Mouse (Mus musculus) MEL (cell line): ENCODE data around the gene Tmem115.

Experiments
- BHLHE40 ChIP-seq: IDR thresholded peaks from 2 replicates; pipeline ENCODE4 v1.6.1; 2012; ENCODE audit warnings: low read depth, mild to moderate bottlenecking, inconsistent platforms, low read length, improper control_type of control experiment, borderline replicate concordance
- CTCF ChIP-seq, 3 experiments: IDR thresholded peaks in 2 of 3; conservative IDR thresholded peaks in 1 of 3; 2 replicates each; pipeline ENCODE4 v1.5.1; 2011 to 2012; ENCODE audit warnings: low read length in 3 of 3, low read depth in 2 of 3, mild to moderate bottlenecking in 2 of 3, improper control_type of control experiment in 1 of 3, inconsistent platforms in 1 of 3, mixed read lengths in 1 of 3, moderate library complexity in 1 of 3; ENCODE audit not compliant: control insufficient read depth in 1 of 3, insufficient read depth in 1 of 3, poor library complexity in 1 of 3, severe bottlenecking in 1 of 3
- EP300 ChIP-seq, 2 experiments: IDR thresholded peaks; 2 replicates each; pipeline ENCODE4 v1.6.1; 2011; ENCODE audit warnings: improper control_type of control experiment in 2 of 2, low read length in 2 of 2, low read depth in 1 of 2, mild to moderate bottlenecking in 1 of 2
- POLR2AphosphoS5 ChIP-seq: IDR thresholded peaks from 2 replicates; pipeline ENCODE4 v1.6.1; 2012; ENCODE audit warnings: low read depth, borderline replicate concordance, mild to moderate bottlenecking, inconsistent platforms, low read length, moderate library complexity, mixed read lengths

- TF ChIP-seq CTCF (IDR thresholded peaks at IDR 0.05 in 2 of 3, conservative IDR thresholded peaks at IDR 0.05 in 1 of 3; ENCODE audit: control insufficient read depth in 1 of 3, insufficient read depth in 1 of 3, low read depth in 2 of 3, low read length in 3 of 3, poor library complexity in 1 of 3, severe bottlenecking in 1 of 3) (no peak), BHLHE40 (no peak), POLR2AphosphoS5 (no peak), EP300 (IDR thresholded peaks at IDR 0.05; ENCODE audit: low read depth in 1 of 2, low read length in 2 of 2) (no peak)
Measured at GRCm38 (mm10) chr9:107494238-107494637, 39.5 kb upstream of the Tmem115 start.
